Mouse (Mus musculus): ENCODE results near the gene Clcf1. TPM values are rescaled to one million over a fixed set of nuclear protein-coding genes. Genes with fewer than 3 reads are reported as not detected.

Gene Clcf1
- polyA plus RNA-seq, 1 experiment: not detected

GRCm38 (mm10) chr19:4220957-4221743, 7.1 kb downstream of the Clcf1 start:
- H3K4me1 ChIP-seq (ENCODE audit: control insufficient read depth, insufficient read depth, low read length): peaks cover 7% of the 10 kb centered on the region
- no peak for TF ChIP-seq CTCF (IDR thresholded peaks at IDR 0.05; ENCODE audit: insufficient read depth, low read depth, low read length)
- TF ChIP-seq POLR2A (IDR thresholded peaks at IDR 0.05; ENCODE audit: insufficient read depth, low read depth, low read length): no peak
- WGBS: 50% methylated on average over 14 of the region's 14 CpGs

GRCm38 (mm10) chr19:4222165-4222564, 8.1 kb downstream of the Clcf1 start:
- Histone ChIP-seq H3K4me1 (ENCODE audit: control insufficient read depth, insufficient read depth, low read length) (peaks cover 5% of the 10 kb centered on the region), H3K27ac (ENCODE audit: insufficient read depth, low read depth, low read length) (no peak overlapping the region), H3K4me3 (ENCODE audit: insufficient read depth, low read depth, low read length) (no peak overlapping the region)
- no peak for TF ChIP-seq CTCF (IDR thresholded peaks at IDR 0.05; ENCODE audit: insufficient read depth, low read depth, low read length)
- TF ChIP-seq POLR2A (IDR thresholded peaks at IDR 0.05; ENCODE audit: insufficient read depth, low read depth, low read length): no peak
- WGBS: 78% methylated on average over 11 of the region's 11 CpGs

More at GRCm38 (mm10) chr19:4220957-4221743, 7.1 kb downstream of the Clcf1 start:
- H3K27ac ChIP-seq (ENCODE audit: insufficient read depth, low read depth, low read length): no peak overlapping the region
- H3K4me3 ChIP-seq (ENCODE audit: insufficient read depth, low read depth, low read length): no peak overlapping the region

- Histone ChIP-seq H3K4me1 (ENCODE audit: control insufficient read depth, insufficient read depth, low read length) (peaks cover 11% of the 10 kb centered on the region), H3K27ac (ENCODE audit: insufficient read depth, low read depth, low read length) (no peak overlapping the region), H3K4me3 (ENCODE audit: insufficient read depth, low read depth, low read length) (no peak overlapping the region)
- WGBS: 95% methylated on average over 7 of the region's 7 CpGs
- TF ChIP-seq POLR2A (IDR thresholded peaks at IDR 0.05; ENCODE audit: insufficient read depth, low read depth, low read length): no peak
Measured at GRCm38 (mm10) chr19:4226779-4227178, 12.7 kb downstream of the Clcf1 start.

GRCm38 (mm10) chr19:4227446-4227845, 13.4 kb downstream of the Clcf1 start:
- H3K4me1 ChIP-seq (ENCODE audit: control insufficient read depth, insufficient read depth, low read length): peaks cover 15% of the 10 kb centered on the region
- 85% methylated on average over 5 of the region's 5 CpGs for WGBS
- no peak overlapping the region for H3K27ac ChIP-seq (ENCODE audit: insufficient read depth, low read depth, low read length)
- TF ChIP-seq CTCF (IDR thresholded peaks at IDR 0.05; ENCODE audit: insufficient read depth, low read depth, low read length) (no peak), POLR2A (IDR thresholded peaks at IDR 0.05; ENCODE audit: insufficient read depth, low read depth, low read length) (no peak)
- no peak overlapping the region for H3K4me3 ChIP-seq (ENCODE audit: insufficient read depth, low read depth, low read length)

- TF ChIP-seq POLR2A (IDR thresholded peaks at IDR 0.05; ENCODE audit: insufficient read depth, low read depth, low read length) (no peak), CTCF (IDR thresholded peaks at IDR 0.05; ENCODE audit: insufficient read depth, low read depth, low read length) (no peak)
- Histone ChIP-seq H3K27ac (ENCODE audit: insufficient read depth, low read depth, low read length) (no peak overlapping the region), H3K4me3 (ENCODE audit: insufficient read depth, low read depth, low read length) (no peak overlapping the region), H3K4me1 (ENCODE audit: control insufficient read depth, insufficient read depth, low read length) (peaks cover 18% of the 10 kb centered on the region)
- WGBS: 21% methylated on average over 8 of the region's 8 CpGs
Measured at GRCm38 (mm10) chr19:4227894-4228678, 14.0 kb downstream of the Clcf1 start.

GRCm38 (mm10) chr19:4228891-4229290, 14.9 kb downstream of the Clcf1 start:
- H3K4me3 ChIP-seq (ENCODE audit: insufficient read depth, low read depth, low read length): no peak overlapping the region
- TF ChIP-seq CTCF (IDR thresholded peaks at IDR 0.05; ENCODE audit: insufficient read depth, low read depth, low read length) (no peak), POLR2A (IDR thresholded peaks at IDR 0.05; ENCODE audit: insufficient read depth, low read depth, low read length) (no peak)
- peaks cover 18% of the 10 kb centered on the region for H3K4me1 ChIP-seq (ENCODE audit: control insufficient read depth, insufficient read depth, low read length)
- no peak overlapping the region for H3K27ac ChIP-seq (ENCODE audit: insufficient read depth, low read depth, low read length)
- 77% methylated on average over 4 of the region's 4 CpGs for WGBS

- Histone ChIP-seq H3K4me3 (ENCODE audit: insufficient read depth, low read depth, low read length) (no peak overlapping the region), H3K27ac (ENCODE audit: insufficient read depth, low read depth, low read length) (no peak overlapping the region), H3K4me1 (ENCODE audit: control insufficient read depth, insufficient read depth, low read length) (peaks cover 18% of the 10 kb centered on the region)
- WGBS: 61% methylated on average over 9 of the region's 9 CpGs
- TF ChIP-seq POLR2A (IDR thresholded peaks at IDR 0.05; ENCODE audit: insufficient read depth, low read depth, low read length) (no peak), CTCF (IDR thresholded peaks at IDR 0.05; ENCODE audit: insufficient read depth, low read depth, low read length) (no peak)
Measured at GRCm38 (mm10) chr19:4229451-4230076, 15.5 kb downstream of the Clcf1 start.

- TF ChIP-seq CTCF (IDR thresholded peaks at IDR 0.05; ENCODE audit: insufficient read depth, low read depth, low read length) (no peak), POLR2A (IDR thresholded peaks at IDR 0.05; ENCODE audit: insufficient read depth, low read depth, low read length) (no peak)
- H3K4me1 ChIP-seq (ENCODE audit: control insufficient read depth, insufficient read depth, low read length): peaks cover 18% of the 10 kb centered on the region
- WGBS: 44% methylated on average over 8 of the region's 8 CpGs
- no peak overlapping the region for H3K4me3 ChIP-seq (ENCODE audit: insufficient read depth, low read depth, low read length)
- 0 out of 2 replicates have a peak overlapping the region, but pooled peaks have one; percentile 1 for H3K27ac ChIP-seq (ENCODE audit: insufficient read depth, low read depth, low read length)
Measured at GRCm38 (mm10) chr19:4230415-4230814, 16.4 kb downstream of the Clcf1 start.
